Mouse (Mus musculus) naive thymus-derived CD4-positive, alpha-beta T cell, adult 2 months (primary cell): ENCODE data around the gene Ank2.

Experiments
- DNase-seq: peaks from one replicate; pipeline ENCODE4 v3.0.0-alpha.2; 2011; ENCODE audit warnings: low read depth

The Ank2 gene

GRCm38 (mm10) chr3:126976793-126977192, 522.4 kb downstream of the Ank2 start:
- no peak for DNase-seq

GRCm38 (mm10) chr3:126975409-126975808, 523.7 kb downstream of the Ank2 start:
- no peak for DNase-seq

GRCm38 (mm10) chr3:126973551-126973950, 525.6 kb downstream of the Ank2 start:
- DNase-seq = no peak

GRCm38 (mm10) chr3:126971531-126971930, 527.6 kb downstream of the Ank2 start:
- no peak for DNase-seq

GRCm38 (mm10) chr3:126968721-126969120, 530.4 kb downstream of the Ank2 start:
- no peak for DNase-seq

- DNase-seq = no peak
Observed at GRCm38 (mm10) chr3:126965767-126966166, 533.4 kb downstream of the Ank2 start.

- no peak for DNase-seq
Observed at GRCm38 (mm10) chr3:126962326-126962725, 536.8 kb downstream of the Ank2 start.

GRCm38 (mm10) chr3:126952698-126953097, 546.5 kb downstream of the Ank2 start:
- DNase-seq = no peak

- no peak for DNase-seq
Observed at GRCm38 (mm10) chr3:126946591-126946990, 552.6 kb downstream of the Ank2 start.

- DNase-seq = no peak
Observed at GRCm38 (mm10) chr3:126944838-126945237, 554.3 kb downstream of the Ank2 start.

GRCm38 (mm10) chr3:126944081-126944480, 555.1 kb downstream of the Ank2 start:
- DNase-seq = no peak

GRCm38 (mm10) chr3:126940452-126940851, 558.7 kb downstream of the Ank2 start:
- DNase-seq = no peak

GRCm38 (mm10) chr3:126931884-126932506, 567.2 kb downstream of the Ank2 start:
- peak; percentile 6 for DNase-seq

DNA sequence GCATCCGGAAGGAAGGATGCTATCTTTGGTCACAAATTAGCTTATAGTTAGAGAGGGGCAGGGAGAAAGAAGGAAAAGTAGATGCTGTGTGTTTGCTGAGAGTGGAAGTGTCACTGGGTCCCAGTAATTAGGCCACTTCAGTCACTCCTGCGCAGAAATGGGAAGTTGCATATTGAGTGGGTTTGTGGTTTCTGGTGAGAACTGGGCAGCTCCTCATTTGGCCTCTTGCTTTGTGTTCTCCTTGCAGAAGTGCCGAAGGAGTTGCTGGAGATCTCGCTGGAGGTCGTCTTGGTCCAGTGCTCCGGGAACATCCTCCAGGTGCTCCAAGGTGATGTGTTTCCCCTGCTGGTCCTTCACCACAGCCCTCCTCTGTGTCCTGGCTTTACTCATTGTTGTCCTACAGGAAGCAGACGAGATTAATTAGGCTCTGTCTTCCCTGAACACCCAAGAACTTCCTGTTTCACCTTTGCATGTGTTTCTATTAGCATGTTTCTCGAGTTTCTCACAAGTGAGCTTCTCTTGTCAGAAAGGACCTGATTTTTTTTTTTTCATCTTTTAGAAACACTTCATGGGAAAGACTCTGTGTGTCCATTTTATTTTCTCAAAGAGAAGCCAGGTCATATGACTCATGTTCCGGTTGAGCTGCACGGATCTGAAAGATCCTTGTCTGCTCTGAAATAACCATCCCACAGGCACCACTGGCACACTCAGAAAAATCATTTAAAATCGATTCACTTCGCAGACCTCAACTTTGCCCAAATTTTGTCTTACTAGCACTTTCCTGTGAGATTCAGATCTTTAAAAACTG, 575.4 kb downstream of the Ank2 start:
- no peak for DNase-seq

GRCm38 (mm10) chr3:126921941-126922340, 577.2 kb downstream of the Ank2 start:
- no peak for DNase-seq

DNA sequence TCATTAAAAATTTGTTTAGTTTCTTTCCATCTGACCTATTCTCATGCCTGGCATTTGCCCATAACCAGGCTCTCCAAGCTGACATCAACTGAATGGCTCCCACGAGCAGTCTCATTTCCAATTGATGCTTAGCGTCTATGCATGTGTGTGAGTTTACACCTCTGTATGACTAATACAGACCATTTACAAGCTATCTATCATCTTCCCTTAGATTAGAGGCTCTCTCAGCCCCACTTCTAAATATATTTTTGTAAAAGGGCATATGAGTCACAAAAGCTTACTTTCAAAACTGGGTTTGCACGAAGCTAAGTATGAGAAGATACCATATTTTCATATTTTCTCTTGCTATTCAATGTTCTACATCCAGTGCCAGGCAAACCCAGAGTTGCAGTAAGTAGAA, 578.9 kb downstream of the Ank2 start:
- no peak for DNase-seq

GRCm38 (mm10) chr3:126918805-126919473, 580.2 kb downstream of the Ank2 start:
- no peak for DNase-seq

GRCm38 (mm10) chr3:126916381-126916780, 582.8 kb downstream of the Ank2 start:
- no peak for DNase-seq

DNA sequence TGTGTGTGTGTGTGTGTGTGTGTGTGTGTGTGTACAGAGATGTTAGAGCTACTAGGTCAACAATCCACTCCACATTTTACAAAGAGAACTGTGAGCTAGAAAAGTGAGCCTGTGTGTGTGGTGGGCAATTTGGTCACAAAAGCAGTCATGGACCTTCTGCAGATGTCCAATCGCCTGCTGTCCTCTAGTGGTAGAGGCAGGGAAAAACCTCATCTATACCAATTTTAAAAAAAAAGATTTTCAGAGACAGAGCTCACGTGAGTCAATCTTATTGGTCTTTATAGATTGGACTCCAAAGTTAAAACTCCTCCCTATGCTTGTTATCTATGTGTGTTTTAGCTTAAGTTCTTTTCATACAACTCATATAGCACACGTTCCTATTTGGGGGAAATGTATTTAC, 595.6 kb downstream of the Ank2 start:
- peak; percentile 63 for DNase-seq

GRCm38 (mm10) chr3:126886644-126887043, 612.5 kb downstream of the Ank2 start:
- DNase-seq = no peak

DNA sequence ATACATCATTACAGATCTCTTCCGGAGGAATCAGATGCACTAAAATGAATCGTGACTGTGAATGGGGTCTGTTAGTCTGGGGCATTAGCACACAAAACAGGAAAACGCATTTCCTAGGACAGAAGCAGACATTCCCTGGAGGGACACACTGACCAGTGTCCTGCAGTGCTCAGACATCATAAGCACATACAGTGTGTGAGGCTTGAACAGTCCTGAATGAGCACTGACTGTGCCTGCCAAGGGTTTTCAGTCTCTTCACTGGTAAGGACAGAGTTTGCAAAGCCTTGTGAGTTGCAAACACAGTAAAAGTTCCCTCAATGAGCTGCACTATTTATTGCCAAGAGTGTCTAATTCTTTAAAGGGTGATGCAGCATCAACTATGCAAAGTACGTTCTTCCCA, 613.1 kb downstream of the Ank2 start:
- no peak for DNase-seq

- no peak for DNase-seq
Observed at GRCm38 (mm10) chr3:126878233-126878632, 620.9 kb downstream of the Ank2 start.
